Mouse (Mus musculus) layer of hippocampus, adult 9-11 months (tissue): ENCODE data around the gene Sparcl1.

Experiments
- DNase-seq: peaks from one replicate; pipeline ENCODE4 v3.0.0; 2022

Gene Sparcl1

GRCm38 (mm10) chr5:104113491-104114172 lies at the start of gene Sparcl1:
TSS of gene Sparcl1 (minus strand) at chr5:104113733.
- peak; percentile 82 for DNase-seq

- no peak for DNase-seq
These were observed 47.9 kb upstream of the Sparcl1 start for GRCm38 (mm10) chr5:104161390-104161789.

DNA sequence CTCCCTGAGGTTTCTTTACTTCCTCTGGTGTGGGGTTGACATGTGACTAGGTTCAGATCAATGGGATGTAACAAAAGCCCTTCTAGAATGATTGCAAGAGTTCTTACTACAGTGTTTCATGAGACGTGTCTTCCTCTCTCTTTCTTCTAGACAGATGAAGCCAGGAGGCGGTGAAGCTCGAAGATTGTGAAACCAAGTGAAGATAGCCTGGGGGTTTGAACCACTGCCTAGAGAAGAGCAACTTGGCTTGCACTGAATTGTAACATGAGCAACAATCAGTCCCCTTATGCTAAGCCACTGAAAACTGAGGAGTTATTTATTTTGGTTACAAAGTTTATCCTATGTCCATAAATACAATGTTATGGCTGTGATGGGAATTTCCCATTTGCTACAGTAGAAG lies 47.0 kb upstream of the Sparcl1 start:
- DNase-seq = no peak

DNA sequence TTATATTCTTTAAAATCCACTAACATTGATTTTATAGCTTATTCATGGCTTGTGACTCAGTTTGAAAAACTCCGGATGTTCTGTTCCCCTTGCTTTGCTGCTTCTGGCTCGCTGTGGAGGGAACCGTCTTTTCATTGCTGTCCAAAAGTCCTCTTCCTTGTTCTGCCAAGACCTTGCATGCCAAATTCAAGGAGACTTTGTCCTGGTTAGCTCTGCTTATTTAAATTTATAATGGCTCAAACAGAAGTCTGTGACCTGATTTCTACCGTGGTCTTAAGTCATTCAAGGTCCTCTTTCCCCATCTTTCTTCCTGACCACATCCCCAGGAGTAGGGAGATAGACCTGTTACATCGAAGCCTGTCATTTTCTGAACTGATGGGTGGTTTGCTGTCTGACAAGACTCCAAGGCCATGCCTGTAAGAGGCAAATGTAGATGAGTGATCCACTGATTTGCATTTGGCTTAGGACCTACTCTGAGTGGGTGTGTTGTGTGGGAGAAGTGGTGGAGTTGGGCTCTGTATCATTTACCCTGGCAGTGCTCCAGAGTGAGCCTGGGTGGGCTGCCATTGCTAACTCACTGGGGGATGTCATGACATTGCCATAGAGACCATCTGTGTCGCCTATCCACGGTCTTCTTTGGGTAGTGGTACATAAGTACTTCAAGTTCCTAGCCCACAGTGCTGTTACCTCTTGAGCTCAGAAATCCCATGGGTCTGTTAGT lies 45.0 kb upstream of the Sparcl1 start:
- peak; percentile 85 for DNase-seq

- no peak for DNase-seq
These were observed 44.2 kb upstream of the Sparcl1 start for GRCm38 (mm10) chr5:104157701-104158100.

- DNase-seq = no peak
These were observed 36.7 kb upstream of the Sparcl1 start for GRCm38 (mm10) chr5:104150196-104150595.

DNA sequence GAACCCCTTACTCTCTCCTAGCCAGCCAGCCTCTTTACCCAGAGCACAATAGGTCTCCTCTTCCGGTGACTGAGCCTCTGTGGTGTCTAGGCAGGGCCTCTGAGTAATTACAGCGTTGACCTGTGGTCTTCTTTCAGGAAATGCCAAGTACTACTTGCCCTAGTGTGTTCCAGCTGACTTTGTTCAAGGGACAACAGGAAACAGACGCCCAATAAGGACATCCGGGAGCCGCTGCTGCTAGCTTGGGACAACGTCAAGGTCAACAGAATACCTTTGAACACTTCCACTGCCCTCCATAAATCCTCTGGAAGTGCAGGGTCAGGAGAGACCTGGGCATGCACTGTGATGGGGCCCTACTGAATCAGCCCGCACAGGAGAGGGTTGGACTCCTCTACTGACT lies 35.8 kb upstream of the Sparcl1 start:
- DNase-seq = no peak

DNA sequence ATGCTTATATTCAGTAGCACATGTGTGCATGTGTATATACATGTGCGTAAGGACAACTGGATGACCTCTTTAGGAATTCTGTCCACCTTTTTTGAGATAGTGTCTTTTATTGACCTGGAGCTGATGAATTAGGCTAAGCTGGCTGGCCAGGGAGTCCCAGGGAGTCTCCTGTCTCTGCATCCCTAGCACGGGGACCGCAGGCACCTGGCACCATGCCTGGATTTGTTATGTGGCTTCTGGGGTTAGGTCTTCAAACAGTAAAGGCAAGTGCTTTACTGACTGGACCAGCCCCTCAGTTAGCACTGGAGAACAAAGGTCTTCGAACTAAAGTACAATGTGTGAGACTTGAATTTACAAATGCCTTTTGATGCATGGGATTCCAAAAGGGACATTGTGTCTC lies 30.5 kb upstream of the Sparcl1 start:
- DNase-seq = no peak

- DNase-seq = no peak
These were observed 27.5 kb upstream of the Sparcl1 start for GRCm38 (mm10) chr5:104141067-104141466.

- no peak for DNase-seq
These were observed 24.5 kb upstream of the Sparcl1 start for GRCm38 (mm10) chr5:104137920-104138541.

DNA sequence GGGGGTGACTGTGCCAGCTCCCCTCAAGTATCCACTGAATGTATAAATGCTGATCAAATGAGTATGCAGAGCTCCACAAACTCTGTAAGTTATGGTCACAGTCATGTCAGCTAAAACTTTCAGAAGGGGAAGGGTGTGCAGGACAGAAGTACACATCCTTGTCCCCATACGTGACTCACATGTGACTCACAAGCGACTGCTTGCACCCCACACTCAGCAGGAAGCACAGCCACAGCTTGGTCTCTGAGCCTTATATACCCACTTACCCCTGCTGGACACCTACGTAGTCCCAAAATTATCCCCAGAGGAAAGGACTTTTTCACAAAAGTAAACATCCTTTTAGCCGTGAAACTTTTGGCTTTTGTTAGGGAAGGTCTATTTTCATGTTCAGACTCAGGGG lies 20.2 kb upstream of the Sparcl1 start:
- no peak for DNase-seq

DNA sequence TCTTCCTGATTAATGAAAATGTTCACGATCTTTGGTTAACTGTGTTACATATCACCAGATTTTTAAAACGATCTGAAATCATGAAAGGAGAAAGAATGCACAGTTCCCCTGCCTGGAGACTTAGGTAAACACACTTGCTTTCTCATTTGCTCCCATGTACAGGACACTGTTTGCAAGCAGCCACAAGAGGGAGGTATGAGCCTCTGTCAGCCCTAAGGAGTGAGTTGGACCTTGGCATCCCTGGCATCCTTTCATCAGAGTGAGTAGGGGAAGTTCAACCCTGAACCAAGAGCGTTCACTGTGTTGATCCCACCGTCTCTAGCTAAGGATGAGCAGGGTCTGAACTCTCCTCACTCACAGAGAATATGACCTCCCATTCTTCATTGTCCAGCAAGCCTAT lies 18.0 kb upstream of the Sparcl1 start:
- peak; percentile 23 for DNase-seq

DNA sequence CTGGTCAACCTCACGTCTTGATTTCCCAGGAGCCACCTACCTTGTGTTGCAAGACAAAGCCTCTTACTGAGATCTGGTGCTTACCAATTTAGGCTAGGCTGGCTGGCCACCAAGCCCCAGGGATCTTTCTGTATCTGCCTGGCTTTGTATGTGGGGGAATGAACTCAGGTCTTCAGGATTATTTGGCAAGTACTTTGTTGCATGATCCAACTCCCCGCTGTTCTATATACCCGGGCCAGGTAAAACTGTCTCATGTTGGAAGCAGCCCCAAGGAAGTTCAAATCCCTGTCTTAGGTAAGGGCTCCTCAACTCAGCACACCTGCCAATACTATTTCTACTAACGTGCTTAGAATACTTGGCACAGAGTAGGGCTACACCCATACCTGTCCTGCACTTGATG lies 17.4 kb upstream of the Sparcl1 start:
- DNase-seq = no peak

- DNase-seq = no peak
These were observed 14.9 kb upstream of the Sparcl1 start for GRCm38 (mm10) chr5:104128281-104129031.

DNA sequence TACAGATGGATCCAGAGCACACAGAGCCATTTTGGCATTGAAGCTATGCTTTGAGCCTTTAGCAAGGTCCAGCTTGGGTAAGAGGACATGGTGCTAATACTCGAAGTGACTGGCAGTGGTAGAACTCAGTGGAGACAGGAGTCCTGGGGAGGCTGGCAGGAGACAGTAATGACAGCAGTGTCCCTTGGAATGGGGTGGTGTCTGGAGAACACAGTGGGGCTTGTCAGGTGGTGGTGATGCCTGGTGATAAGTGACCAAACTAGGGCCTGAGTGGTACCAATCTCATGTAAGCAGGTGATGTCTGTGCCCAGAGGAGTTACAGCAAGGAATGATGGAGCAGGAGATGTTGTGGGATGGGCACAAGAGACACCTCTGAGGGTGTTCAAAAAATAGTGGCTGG lies 13.8 kb upstream of the Sparcl1 start:
- DNase-seq = no peak

DNA sequence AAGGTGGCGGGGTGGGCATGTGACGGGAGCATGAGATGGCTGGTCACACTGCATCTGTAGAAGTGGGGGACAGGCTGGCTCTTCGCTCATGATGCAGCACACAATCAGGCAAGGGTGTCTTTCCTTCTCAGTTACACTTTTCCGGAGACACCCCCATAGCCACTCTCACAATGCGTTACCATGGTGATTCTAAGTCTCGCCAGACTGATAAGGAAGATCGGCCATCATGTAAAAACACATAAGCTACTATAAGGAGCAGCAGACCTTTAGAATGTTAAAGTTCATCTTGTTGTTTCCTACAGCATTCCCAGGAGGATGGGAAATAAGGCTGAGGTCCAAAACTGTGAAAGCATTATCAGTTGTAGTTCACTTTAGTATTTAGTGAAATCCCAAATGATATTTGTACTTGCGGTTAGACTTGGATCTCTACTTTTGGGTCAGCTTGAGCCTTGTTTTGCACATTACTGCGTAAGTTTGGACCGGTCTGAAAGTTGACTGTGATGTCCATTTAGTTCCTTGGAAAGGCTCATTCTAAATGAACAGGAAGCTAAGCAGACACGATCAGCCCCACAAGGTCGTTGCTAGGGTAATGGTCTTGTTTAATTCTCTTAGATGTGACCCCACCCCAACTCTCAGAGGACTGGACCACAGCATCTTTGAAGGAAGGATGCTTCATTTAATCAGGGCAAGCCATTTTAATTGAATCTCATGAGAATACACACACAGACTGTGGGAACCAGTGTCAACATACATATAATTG lies 13.2 kb upstream of the Sparcl1 start:
- DNase-seq = no peak

DNA sequence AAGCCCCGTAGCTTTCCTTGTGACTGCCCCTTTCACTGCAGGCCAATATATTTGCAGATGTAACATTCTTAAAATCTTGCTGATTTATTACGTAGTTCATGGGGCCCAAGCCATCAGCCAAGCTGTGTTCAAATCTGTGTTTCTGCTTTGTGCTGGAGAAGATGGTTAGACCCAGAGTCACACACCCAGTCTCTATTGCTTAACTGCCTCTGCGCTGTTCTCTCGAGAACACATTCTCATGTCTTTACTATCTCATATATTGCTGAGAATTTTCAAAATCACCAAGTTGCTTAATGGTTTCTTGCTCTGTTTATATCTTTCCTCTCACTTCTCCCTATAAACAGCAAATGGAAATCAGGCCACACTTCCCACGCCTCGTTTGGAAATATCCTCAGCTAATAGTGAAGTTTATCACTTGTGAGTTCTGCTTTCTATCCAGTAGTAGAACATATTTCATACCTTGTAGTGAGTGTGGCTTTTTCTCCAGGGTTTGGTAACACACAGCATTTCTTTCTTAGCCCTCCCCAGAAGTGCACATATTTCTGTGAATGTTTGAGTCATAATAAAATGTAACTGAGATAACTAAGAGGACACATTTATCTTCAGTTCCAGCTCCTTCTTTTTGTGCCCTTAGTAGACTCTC lies 10.6 kb upstream of the Sparcl1 start:
- no peak for DNase-seq

GRCm38 (mm10) chr5:104115890-104116289 lies 2.4 kb upstream of the Sparcl1 start:
- DNase-seq = peak; percentile 73

DNA sequence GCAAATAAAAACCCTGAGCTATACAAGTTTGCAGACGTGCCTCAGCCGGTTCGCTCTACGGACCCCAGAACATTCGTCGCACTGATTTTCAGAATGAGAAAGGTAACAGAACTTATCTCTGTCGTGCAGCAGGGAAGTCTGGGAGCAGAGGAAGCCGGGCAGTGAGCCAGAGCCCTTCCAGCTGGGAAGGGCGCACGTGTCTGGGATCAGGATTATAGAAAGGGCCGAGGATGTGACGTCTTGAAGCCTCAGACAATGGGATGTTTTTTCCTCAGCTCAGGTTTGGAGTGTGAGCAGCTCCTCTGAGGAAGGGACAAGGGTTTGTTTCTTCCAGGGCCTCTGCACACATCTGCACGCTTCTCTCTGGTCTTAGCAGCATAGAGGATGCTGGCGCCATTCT lies 1.6 kb upstream of the Sparcl1 start:
- peak; percentile 30 for DNase-seq

DNA sequence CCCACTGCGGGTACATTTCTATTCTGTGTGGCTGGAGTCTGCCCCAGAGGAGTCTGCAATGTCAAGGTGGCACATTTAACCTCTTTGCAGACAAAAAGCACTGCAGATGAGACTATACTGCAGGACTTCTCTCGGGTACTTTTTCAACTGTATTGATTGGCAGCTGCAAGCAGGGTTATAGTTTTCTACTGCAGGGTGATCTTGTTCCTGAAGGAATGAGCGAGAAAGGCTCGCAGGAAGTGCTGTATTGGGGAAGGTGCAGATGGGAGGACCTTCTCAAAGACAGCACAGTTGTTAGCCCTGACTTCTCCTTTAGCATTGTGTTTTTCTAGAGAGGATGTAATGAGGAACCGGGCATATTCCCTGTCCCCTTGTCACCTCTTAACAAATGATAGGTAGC lies 1.0 kb downstream of the Sparcl1 start:
- DNase-seq = no peak

DNA sequence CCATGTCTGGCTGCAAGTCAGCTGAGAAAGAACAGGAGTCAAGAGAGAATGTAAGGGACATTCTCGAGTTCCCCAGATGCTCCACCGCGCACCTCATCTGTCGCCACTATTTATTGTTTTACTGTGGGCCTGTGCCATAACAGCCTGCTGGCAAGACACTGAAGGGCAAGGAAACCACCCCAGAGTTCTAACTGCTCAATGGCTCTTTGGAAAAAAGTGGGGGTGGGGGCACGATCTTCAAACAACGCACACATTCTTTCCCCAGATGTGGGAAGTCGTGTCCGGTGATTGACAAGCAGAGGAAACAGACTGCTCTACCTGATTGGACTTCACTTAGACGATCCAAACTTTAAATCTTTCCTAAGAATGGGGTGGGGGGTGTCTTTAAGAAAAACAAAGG lies 1.5 kb downstream of the Sparcl1 start:
- peak; percentile 33 for DNase-seq
